Mouse (Mus musculus) frontal cortex, adult 2 months (tissue): ENCODE results near the gene Ftsj3. TPM values are rescaled to one million over a fixed set of nuclear protein-coding genes. Genes with fewer than 3 reads are reported as not detected.
"Not testable (repeated sequence)": the region's sequence is repeated elsewhere in the genome, so short reads cannot be mapped to it uniquely, and the experiment has no call there.

Source experiments
- DNase-seq, 2 experiments: peaks; one replicate each; pipeline ENCODE4 v3.0.0; 2022; ENCODE audit warnings: low spot score in 1 of 2; ENCODE audit errors: extremely low spot score in 1 of 2
- polyA plus RNA-seq: library from polyadenylated mRNA; depleted of rRNA; stranded (reverse); fragments of >200 nt; gene quantifications from 2 replicates; pipeline ENCODE4 v1.2.3, GENCODE M21; 2012

Gene Ftsj3
- polyA plus RNA-seq, 1 experiment, result 28.1 TPM

GRCm38 (mm10) chr11:106271131-106271793 is 15.4 kb upstream of the Ftsj3 start:
- no peak for DNase-seq

- no peak for DNase-seq
These were observed 13.2 kb upstream of the Ftsj3 start for GRCm38 (mm10) chr11:106269060-106269431.

GRCm38 (mm10) chr11:106268326-106269059 is 12.6 kb upstream of the Ftsj3 start:
- no peak for DNase-seq

GRCm38 (mm10) chr11:106267871-106268270 is 12.0 kb upstream of the Ftsj3 start:
- DNase-seq, result no peak

- DNase-seq, result no peak
These were observed 11.5 kb upstream of the Ftsj3 start for GRCm38 (mm10) chr11:106267311-106267852.

- DNase-seq, result no peak
These were observed 10.6 kb upstream of the Ftsj3 start for GRCm38 (mm10) chr11:106266431-106266830.

GRCm38 (mm10) chr11:106265570-106265969 is 9.7 kb upstream of the Ftsj3 start:
- DNase-seq, result no peak

GRCm38 (mm10) chr11:106264988-106265387 is 9.1 kb upstream of the Ftsj3 start:
- no peak for DNase-seq

GRCm38 (mm10) chr11:106263963-106264362 is 8.1 kb upstream of the Ftsj3 start:
- no peak for DNase-seq

- DNase-seq, result no peak
These were observed 5.1 kb upstream of the Ftsj3 start for GRCm38 (mm10) chr11:106260826-106261450.

- DNase-seq, result peak in 1 of 2 experiments; percentile 61
These were observed 896 bp upstream of the Ftsj3 start for GRCm38 (mm10) chr11:106256775-106257174.

- DNase-seq, result no peak
These were observed 705 bp downstream of the Ftsj3 start for GRCm38 (mm10) chr11:106255174-106255573.

- DNase-seq, result no peak
These were observed 1.1 kb downstream of the Ftsj3 start for GRCm38 (mm10) chr11:106254767-106255166.

- no peak for DNase-seq
These were observed 6.6 kb downstream of the Ftsj3 start for GRCm38 (mm10) chr11:106249326-106249725.

GRCm38 (mm10) chr11:106246834-106247233 is 9.0 kb downstream of the Ftsj3 start:
- DNase-seq, result no peak

- DNase-seq, result not testable (repeated sequence)
These were observed 21.9 kb downstream of the Ftsj3 start for GRCm38 (mm10) chr11:106233978-106234377.

- no peak for DNase-seq
These were observed 35.3 kb downstream of the Ftsj3 start for GRCm38 (mm10) chr11:106220603-106221002.

- peak; percentile 83 to 93 for DNase-seq
These were observed 39.0 kb downstream of the Ftsj3 start, which contains the start of gene Ddx42 for GRCm38 (mm10) chr11:106216730-106217490. Gene Ddx42 (plus strand): TSS chr11:106216926.

GRCm38 (mm10) chr11:106215927-106216729 is 39.8 kb downstream of the Ftsj3 start, which contains the start of gene Ccdc47:
Gene Ccdc47 (minus strand): TSS chr11:106216344.
- peak; percentile 98 to 99 for DNase-seq

- no peak for DNase-seq
These were observed 40.4 kb downstream of the Ftsj3 start for GRCm38 (mm10) chr11:106215450-106215859.
